Mouse (Mus musculus) skeletal muscle tissue, postnatal 0 days (tissue): ENCODE measurements around the gene Dnajb12. TPM values are rescaled to one million over a fixed set of nuclear protein-coding genes. Genes with fewer than 3 reads are reported as not detected.

Source experiments
- polyA plus RNA-seq: library from polyadenylated mRNA; unstranded; fragments of >200 nt; fragmentation: Nextera tagmentation; extraction: Ambion mirVana; gene quantifications from 2 replicates; pipeline ENCODE4 v1.2.1, GENCODE M21; 2015

Gene Dnajb12
- polyA plus RNA-seq: 19.7 and 21.1 TPM in 2 replicates

DNA sequence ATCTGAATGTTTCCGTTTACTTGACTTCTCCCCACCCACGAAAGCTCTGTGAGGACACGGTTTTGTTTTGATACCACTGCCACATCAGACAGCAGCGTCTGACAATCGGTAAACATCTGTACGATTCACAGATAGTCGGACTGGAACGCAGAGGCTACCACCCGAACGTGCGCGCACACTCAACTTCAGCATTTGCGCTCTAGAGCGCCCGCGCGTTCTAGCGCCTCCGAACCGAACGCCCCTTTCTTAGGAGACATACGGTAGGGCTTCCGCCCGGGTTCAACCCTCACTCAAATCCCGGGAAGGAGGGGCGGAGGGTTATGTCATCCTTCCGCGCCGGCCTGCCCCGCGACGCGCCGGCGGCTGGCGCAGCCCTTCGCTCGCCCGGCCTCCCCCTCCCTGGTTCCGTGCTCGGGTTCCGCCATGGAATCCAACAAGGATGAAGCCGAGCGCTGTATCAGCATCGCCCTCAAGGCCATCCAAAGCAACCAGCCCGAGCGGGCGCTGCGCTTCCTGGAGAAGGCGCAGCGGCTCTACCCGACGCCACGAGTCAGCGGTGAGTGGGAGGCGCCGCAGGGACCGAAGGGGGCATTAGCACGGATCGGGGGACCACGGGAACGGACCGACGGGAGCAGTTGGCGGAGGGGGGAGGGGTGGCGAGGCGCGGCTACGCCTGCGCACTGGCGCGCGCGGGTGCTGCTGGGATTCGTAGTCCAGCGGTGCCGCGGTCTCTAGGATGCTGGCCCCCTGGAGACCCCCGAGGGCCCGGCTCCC, at the start of gene Dnajb12:
Gene Dnajb12 (plus strand): TSS at position 302 of the 774 bp plus-strand sequence.

Other genes starting within 250 kb of the Dnajb12 start
- gene Micu1, start 177.1 kb upstream of the Dnajb12 start, polyA plus RNA-seq: 122 and 125 TPM in 2 replicates
- gene Ddit4, start 72.3 kb downstream of the Dnajb12 start, polyA plus RNA-seq: 12.6 and 20.9 TPM in 2 replicates
- gene Ascc1, start 123.2 kb downstream of the Dnajb12 start, polyA plus RNA-seq: 19.5 and 20.8 TPM in 2 replicates
- gene Anapc16, start 123.6 kb downstream of the Dnajb12 start, polyA plus RNA-seq: 74.5 and 76.9 TPM in 2 replicates
- gene Spock2, start 226.7 kb downstream of the Dnajb12 start, polyA plus RNA-seq: 2.8 and 3.5 TPM in 2 replicates